Mouse (Mus musculus): ENCODE data around the gene Rnf123. TPM values are rescaled to one million over a fixed set of nuclear protein-coding genes. Genes with fewer than 3 reads are reported as not detected.

The Rnf123 gene
- polyA plus RNA-seq, 1 experiment from 2014 or later, result 32.2 TPM

Small RNAs within 50 kb of the gene (microRNA-seq; reads per million reads assigned to microRNA genes)
- gene Gm47303 (not detected), gene Mir7088 (not detected)

Other genes with a start within 250 kb of the Rnf123 start
- gene Rbm6, start 210.1 kb downstream of the Rnf123 start, polyA plus RNA-seq (2016; fragmentation: Nextera tagmentation; extraction: Ambion mirVana), result 101 and 115 TPM in 2 replicates
- 11.6 and 15.3 TPM in 2 replicates for gene Mon1a, start 195.2 kb downstream of the Rnf123 start, polyA plus RNA-seq (2016; fragmentation: Nextera tagmentation; extraction: Ambion mirVana)
- gene Mst1r, start 176.5 kb downstream of the Rnf123 start, polyA plus RNA-seq (2016; fragmentation: Nextera tagmentation; extraction: Ambion mirVana), result 0.78 and 0.79 TPM in 2 replicates
- not detected in 2 replicates for gene Actl11, start 154.9 kb downstream of the Rnf123 start, polyA plus RNA-seq (2016; fragmentation: Nextera tagmentation; extraction: Ambion mirVana)
- gene Camkv, start 147.7 kb downstream of the Rnf123 start, polyA plus RNA-seq (2016; fragmentation: Nextera tagmentation; extraction: Ambion mirVana), result 20.9 and 23.0 TPM in 2 replicates
- 35.8 and 41.7 TPM in 2 replicates for gene Traip, start 133.2 kb downstream of the Rnf123 start, polyA plus RNA-seq (2016; fragmentation: Nextera tagmentation; extraction: Ambion mirVana)
- 6.5 and 8.1 TPM in 2 replicates for gene Uba7, start 107.8 kb downstream of the Rnf123 start, polyA plus RNA-seq (2016; fragmentation: Nextera tagmentation; extraction: Ambion mirVana)
- gene Gm20661, start 100.3 kb downstream of the Rnf123 start, polyA plus RNA-seq (2016; fragmentation: Nextera tagmentation; extraction: Ambion mirVana), result 0.83 and 1.2 TPM in 2 replicates
- gene Inka1, start 97.5 kb downstream of the Rnf123 start, polyA plus RNA-seq (2016; fragmentation: Nextera tagmentation; extraction: Ambion mirVana), result 29.7 and 32.1 TPM in 2 replicates
- gene Cdhr4, start 90.8 kb downstream of the Rnf123 start, polyA plus RNA-seq (2016; fragmentation: Nextera tagmentation; extraction: Ambion mirVana), result 2.2 and 3.2 TPM in 2 replicates
- gene Gm20662, start 87.0 kb downstream of the Rnf123 start, polyA plus RNA-seq (2016; fragmentation: Nextera tagmentation; extraction: Ambion mirVana), result 0.07 TPM in 1 of 2 replicates, not detected in the other
- gene Ip6k1, start 80.8 kb downstream of the Rnf123 start, polyA plus RNA-seq (2016; fragmentation: Nextera tagmentation; extraction: Ambion mirVana), result 53.8 and 64.0 TPM in 2 replicates
- 26.0 and 26.2 TPM in 2 replicates for gene Gmppb, start 34.1 kb downstream of the Rnf123 start, polyA plus RNA-seq (2016; fragmentation: Nextera tagmentation; extraction: Ambion mirVana)
- 2.6 and 3.8 TPM in 2 replicates for gene Amigo3, start 30.2 kb downstream of the Rnf123 start, polyA plus RNA-seq (2016; fragmentation: Nextera tagmentation; extraction: Ambion mirVana)
- 0.78 and 0.87 TPM in 2 replicates for gene Mst1, start 2.9 kb downstream of the Rnf123 start, polyA plus RNA-seq (2016; fragmentation: Nextera tagmentation; extraction: Ambion mirVana)
- gene Apeh, start 11.3 kb upstream of the Rnf123 start, polyA plus RNA-seq (2016; fragmentation: Nextera tagmentation; extraction: Ambion mirVana), result 71.2 and 80.2 TPM in 2 replicates
- gene Bsn, start 107.0 kb upstream of the Rnf123 start, polyA plus RNA-seq (2016; fragmentation: Nextera tagmentation; extraction: Ambion mirVana), result 1.1 and 1.7 TPM in 2 replicates
- 71.1 and 77.0 TPM in 2 replicates for gene Dag1, start 180.6 kb upstream of the Rnf123 start, polyA plus RNA-seq (2016; fragmentation: Nextera tagmentation; extraction: Ambion mirVana)
- gene Nicn1, start 207.1 kb upstream of the Rnf123 start, polyA plus RNA-seq (2016; fragmentation: Nextera tagmentation; extraction: Ambion mirVana), result 44.4 and 57.3 TPM in 2 replicates
- 37.9 and 39.2 TPM in 2 replicates for gene Amt, start 213.5 kb upstream of the Rnf123 start, polyA plus RNA-seq (2016; fragmentation: Nextera tagmentation; extraction: Ambion mirVana)
- 272 and 276 TPM in 2 replicates for gene Rhoa, start 222.8 kb upstream of the Rnf123 start, polyA plus RNA-seq (2016; fragmentation: Nextera tagmentation; extraction: Ambion mirVana)
- 17.8 and 26.2 TPM in 2 replicates for gene Tcta, start 222.8 kb upstream of the Rnf123 start, polyA plus RNA-seq (2016; fragmentation: Nextera tagmentation; extraction: Ambion mirVana)

All from midbrain, embryonic 10.5 days (tissue).